Mouse (Mus musculus) retina, postnatal 1 day (tissue): ENCODE measurements at regions not wholly inside any gene's neighbourhood (a gene's known extent, or its start where the extent isn't known, plus 50 kb on each side); places are given as distances from the start of the nearest gene placed in this dataset.

Source experiments
- DNase-seq: peaks from one replicate; pipeline ENCODE4 v3.0.0-alpha.2; 2012

DNA sequence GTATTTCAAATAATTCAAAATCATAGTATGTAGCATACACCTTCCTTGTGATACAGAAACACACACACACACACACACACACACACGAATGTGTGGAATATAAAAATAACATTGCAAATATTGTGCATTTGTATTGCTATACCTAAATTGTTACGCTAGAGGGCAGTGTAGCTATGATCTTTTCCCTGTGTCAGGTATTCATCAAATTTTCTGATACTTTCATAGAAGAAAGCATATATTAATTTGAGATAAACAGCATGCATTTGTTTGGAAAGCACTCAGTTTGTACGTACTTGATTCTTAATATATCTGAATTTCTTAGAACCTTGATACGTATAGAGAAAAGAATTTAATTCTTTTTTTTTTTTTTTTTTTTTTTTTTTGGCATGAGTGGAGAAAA, 1700.9 kb upstream of the Sel1l start:
- DNase-seq = peak; percentile 46

DNA sequence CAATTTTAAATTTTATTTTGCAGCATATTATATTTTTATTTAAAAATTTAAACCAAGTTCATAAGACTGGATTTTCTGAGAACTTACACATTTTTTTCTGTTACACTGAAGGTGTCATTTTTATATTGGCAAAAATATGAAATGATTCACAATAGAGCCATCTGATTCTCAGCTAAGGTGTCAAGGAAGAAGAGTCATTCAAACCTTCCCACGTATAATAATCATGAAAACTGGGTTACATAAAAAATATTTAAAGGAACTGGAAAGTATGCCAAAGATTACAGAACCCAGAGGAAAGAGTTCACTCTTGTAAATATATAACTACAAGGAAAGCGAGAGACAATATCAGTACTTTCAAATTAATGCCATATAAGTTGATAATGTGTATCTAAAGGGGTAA, 1674.5 kb upstream of the Sel1l start:
- no peak for DNase-seq

DNA sequence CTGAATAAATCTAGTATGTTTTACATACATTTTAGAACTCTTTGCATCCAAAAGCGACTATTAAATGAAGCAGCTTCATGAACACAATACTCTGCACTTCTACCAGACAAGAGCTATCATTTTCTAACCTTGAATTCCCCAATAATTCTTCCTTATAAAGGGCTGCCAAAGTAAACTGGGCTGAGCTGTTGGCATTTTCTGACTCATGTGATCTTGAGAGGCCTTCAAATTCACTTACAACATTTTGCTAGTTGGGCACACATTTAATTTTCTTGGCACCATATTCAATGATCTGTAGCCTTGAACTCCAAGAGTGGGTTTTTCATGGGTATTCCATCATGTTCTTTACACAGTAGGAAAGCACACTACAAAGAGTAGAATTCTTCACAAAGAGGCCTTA, 1637.4 kb upstream of the Sel1l start:
- no peak for DNase-seq

DNA sequence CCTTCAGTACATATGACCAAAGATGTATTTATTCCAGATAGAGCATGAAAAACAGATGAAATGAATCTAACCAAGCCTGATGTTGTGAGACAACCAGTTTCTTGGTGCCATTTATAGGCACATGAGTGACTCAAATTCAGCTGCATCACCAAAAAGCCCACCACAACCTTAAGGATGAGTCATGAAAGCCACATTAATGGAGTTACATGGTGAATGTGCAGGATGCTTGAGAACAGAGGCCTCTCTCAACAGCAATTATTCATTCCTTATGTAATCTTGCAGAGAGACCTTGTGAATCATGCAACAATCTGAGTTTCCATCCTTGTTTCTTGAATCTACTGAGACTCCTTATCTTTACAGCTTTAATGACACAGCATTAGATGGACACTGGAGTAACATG, 1613.1 kb upstream of the Sel1l start:
- no peak for DNase-seq

DNA sequence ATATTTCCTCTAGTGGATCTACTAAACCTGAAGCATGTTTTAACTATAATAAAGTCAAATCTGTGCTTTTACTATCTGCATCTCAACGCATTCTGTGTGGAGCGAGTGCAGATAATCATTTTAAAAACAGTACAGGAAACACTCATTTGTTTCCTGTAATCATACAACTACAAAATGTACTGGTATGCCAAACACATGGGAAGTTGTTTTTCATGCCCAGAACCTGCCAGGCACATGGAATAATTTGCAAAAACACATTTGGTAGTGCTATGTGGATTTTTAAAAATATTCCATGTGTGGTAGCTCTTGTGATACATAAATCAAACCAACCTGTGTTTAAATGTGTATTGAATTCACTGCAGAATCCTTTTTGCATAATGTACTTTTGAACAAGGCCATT, 1600.5 kb upstream of the Sel1l start:
- no peak for DNase-seq

DNA sequence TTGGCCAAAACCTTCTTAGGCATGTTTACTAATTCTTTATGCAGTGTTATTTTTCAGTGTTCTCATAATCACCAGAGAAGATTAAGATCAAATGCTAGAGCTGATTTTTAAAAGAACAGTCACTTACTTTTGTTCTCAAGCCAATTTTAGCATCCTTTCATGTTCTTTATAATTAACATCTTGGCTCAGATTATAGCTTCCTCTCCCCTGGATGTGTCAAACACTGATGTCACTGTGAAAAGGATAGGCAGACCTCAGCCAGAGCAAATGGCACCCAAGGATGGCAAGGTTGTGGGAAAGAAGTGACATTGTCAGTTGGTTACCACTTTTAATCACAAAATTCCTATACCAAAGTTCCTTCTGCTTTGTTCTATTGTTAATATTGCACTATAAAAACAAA, 1580.3 kb upstream of the Sel1l start:
- DNase-seq = no peak

DNA sequence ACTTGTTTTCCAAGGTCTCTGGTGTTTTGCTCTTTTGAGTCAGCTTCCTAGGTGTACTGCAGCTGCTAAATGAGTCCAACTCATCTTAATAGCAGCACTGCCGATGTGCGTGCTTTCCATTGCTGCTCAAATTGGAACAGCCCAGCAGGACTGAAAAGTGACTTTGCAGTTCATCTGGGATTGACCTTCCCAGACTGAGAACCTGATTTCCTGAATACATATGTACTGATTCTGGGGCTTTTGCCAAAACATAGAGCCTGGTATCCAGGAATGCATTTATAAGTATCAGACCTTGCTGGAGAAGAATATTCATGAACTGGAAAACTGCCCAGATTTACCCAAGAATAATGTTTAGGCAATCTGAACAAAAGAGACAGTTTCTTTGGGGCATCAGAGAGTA, 1579.0 kb upstream of the Sel1l start:
- no peak for DNase-seq

DNA sequence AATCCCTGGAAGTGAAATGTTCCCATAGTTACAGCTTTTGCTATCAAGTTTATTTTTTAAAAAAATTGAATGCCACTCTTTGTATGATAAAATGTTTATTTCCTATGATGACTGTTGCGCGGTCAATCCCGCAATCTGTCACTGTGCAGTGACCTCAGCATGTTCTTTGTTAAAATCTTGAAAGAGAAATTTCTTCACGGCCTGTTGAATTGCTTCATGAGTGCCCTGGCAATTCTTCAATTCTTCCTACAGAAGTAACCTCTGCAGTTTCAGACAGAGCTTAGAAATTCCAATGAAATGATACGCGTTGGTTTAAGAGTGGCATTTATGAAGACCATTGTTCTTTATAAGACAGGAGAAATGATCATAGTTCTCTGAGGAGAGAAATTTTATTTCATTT, 1567.4 kb upstream of the Sel1l start:
- DNase-seq = peak; percentile 58

DNA sequence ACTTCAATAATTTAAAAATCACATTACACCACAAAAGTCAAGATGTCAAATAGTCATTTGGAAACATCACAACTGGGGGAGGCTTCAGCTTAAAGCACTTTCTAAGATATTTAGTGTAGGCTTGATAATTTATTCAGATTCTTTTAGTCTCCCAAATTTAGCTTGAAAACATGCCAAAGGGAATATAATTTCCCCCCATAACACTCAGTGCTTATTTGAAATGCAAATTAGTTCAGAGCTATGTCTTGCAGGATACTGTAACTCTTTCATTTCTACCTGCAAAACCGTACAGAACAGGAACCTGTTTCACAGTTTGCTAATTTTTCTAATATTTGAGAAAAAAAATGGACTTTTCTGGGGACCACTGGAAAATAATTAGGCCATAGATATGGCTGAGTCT, 1566.8 kb upstream of the Sel1l start:
- no peak for DNase-seq

DNA sequence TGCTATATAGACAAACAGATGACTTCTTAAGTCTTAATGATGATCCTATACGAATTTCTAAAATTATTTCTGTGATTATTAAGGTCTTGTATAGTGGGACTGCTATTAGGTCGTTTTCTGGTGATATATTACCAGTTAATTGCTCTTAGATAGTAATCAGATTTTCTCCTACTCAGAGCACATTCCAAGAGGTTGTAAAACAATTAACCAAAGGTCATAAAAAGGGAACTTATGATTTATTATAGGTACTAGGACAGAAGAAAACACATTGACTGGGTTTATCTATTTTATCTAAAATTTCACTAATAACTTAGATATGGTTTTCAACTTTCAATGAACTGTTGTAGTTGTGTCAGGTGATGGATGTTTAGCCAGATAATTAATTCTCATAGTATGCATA, 1536.6 kb upstream of the Sel1l start:
- no peak for DNase-seq

DNA sequence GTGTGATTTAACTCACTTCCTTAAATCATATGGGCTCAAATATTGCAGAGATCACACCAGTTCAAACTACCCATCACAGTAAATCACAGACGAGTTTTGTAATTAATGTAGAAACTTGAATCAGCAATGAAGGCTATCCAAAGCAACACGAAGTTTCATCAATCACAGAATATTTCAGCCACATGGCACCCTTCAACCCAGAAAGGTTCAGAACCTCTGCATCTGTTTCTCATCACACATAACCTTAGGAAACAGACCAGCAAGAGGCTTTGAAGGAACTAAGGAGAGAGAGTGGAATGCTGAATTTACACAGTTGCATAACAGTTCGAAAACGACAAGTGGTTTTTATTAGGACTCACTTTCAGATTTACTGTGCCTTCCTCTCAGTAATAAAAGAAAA, 1494.0 kb upstream of the Sel1l start:
- no peak for DNase-seq

DNA sequence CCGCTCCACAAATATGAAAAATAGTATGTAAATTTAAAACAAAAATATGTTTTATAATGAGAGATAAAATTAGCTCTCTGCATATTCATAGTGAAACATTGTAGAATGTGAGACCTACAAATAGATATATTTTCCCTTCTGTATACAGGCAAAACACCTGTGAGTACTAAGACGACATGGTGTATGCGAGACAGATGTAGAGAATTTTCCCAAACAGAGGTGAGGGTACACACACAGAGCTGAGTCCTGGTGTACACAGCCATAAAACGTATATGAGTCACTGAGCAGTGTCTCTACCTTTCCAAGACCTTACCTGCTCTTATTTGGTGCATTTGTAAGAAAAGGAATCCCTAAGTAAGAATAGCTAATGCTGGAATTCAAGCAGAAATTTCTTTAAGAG, 1493.6 kb upstream of the Sel1l start:
- no peak for DNase-seq

DNA sequence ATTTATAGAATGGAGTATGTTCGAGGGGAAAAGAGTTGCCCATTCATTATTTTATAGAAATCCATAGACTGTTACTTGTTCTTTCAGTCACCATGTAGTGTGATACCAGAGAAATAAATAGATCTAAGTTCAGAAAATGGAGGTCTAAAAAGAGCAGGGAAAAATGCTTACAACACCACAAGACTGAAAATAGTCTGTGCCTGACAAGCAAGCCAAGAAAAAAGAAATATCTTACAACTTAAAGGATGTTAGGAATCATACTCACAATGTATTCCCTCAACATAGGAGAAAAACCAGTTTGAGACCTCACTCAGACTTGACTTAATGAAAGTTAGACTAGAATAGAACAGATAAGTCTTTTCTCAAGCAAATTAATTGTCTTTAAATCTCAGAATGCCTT, 1486.6 kb upstream of the Sel1l start:
- DNase-seq = no peak

DNA sequence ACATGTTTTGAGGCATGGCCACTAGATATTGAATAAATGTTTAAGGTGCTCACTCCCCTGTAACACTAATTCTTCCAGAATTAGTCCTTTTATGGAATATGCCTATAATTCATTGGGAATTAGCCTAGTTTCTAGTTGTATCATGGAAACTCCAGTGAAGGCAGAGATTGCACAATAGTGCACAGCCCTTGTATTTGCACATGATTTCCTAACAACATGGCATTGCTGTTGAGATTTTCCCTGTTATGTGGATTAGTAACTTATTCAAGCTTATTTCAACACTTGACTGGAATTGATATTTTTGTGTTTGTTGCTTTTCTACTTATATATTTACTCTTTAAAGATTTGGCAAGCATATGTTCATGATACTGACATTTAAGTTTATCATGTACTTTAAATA, 1463.3 kb upstream of the Sel1l start:
- no peak for DNase-seq

DNA sequence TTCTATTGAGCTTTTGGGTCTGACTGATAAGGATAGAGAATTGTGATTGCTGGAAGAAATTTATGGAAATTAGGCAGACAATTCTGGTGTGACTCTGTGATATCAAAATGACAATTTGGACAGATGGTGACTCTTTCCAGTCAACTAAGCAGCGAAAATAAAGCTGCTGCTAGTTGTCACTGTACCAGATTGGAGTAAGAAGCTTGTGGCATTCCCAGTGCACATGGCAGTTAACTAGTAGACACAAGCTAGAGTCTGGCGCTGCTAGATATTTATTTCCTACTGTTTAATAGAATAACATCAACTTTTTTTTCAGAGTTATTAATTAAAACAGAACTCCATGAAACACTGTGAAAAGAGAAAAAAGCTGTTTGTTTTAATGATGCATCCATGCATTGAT, 1432.9 kb upstream of the Sel1l start:
- peak; percentile 1 for DNase-seq

DNA sequence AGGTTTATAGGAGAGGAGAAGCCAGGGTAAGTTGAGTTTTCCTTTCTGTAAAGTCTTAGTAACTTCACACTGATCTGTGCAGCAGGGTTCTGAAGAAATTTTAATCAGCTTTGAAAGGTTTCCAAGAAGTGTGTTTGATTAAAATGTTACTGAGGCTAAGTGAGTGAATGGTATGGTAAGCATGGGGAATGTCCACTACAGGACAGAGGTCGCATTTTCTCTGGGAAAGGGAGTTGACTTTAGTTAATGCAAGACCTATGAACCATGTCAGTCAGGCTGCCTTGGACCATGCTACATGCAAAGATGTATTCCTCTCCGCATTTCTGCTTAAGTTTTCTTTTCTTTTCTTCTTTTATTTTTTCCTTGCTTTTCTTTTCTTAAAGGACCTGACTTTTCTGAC, 1424.7 kb upstream of the Sel1l start:
- no peak for DNase-seq

DNA sequence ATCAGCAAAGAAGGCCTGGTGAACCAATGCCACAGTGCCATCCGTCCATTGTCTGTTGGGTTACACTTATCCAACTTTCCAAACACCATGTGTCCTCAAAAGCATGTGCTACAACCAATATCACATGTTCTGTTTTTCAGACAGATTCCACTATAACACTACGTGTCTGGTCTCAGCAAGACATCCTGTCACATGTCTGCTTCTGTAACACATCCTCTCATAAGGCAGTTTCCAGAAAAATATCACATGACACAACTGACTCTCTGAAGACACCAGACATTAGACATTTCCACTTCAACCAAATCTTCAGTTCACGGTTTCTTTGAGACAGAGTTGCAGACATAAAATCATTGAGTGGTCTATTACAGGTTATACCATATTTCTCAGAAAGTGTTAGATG, 1381.3 kb upstream of the Sel1l start:
- no peak for DNase-seq

DNA sequence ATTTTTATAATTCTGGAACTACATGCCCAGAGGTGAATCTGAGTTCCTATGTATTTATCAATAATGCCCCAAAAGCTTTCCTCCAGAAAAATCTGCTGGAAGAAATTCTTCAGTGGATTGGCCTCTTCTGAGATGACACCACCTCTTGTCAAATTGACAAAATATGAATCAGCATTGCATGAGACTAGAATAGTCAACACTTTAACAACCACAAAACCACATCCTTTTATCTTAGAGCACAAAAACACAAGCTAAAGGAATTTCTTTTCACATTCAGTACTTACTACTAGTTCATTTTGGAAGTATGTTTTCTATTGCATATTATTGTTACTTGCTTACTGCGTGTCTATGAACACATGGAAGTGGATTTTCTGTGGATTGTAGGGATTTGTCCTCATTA, 1377.9 kb upstream of the Sel1l start:
- DNase-seq = no peak

DNA sequence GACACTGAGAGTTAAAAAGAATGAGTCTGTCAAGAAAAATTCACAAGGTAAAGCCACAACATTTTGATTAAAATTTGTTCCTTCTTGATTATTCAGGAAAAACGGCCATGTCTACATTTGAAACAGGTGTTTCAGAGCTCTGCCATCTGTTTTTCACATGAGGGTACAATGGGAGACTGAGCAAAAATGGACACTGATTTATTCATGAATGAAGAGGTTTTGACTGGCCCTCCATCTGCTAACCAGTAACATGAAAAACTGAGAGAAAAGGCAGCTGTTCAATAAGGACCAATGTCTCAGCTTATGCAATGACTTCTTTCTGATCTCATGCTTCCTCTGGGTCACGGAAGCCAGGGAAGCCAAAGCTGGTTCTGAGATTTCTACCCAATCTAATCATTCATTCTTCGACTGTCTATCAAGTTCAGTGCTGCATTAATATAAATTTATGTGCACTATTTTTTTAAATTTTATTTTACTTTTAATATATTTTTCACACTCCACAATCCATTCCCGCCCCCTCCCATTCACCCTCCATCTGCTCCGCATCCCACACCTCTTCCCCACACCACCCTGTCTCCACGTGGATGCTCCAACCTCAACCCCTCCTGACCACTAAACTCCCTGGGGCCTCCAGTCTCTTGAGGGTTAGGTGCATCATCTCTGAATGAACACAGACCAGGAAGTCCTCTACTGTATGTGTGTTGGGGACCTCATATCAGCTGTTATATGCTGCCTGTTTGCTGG, 1372.4 kb upstream of the Sel1l start:
- peak; percentile 1 for DNase-seq

DNA sequence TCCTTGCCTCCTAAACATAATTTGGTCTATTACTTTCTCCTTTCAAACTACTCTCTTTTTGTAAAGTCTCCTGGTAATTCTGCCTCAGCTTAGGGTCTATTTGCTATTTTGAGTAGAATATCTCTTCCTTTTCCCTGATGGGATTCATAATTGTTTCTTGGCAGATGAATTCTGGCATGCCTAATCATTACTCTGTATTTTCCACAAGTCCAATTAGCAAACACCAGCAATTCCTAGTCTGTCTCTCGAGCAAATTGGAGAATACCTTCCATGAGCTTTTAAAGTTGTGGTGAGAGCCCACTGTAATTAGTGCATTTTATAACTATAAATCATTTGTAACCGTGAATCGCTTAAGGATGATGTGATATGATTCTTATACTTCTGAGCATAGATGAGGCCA, 1358.6 kb upstream of the Sel1l start:
- no peak for DNase-seq

DNA sequence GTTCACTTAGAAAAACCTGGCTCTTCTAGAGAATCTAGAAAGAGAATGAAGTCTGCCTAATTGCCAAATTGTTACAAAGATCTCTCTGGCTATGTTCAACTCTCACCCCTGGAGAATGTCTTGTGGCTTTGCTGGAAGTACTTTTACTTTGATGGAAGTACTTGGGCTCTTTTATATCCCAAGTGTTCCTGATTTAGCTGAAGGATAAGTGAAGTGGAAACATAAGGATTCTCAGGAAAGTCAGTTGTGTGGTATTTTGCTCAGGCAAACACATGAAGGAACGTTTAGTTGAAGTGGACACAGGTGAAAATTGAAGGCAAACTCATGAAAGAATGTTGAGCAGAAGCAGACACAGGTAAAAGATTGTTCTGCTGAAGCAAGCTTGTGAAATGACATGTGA, 1340.0 kb upstream of the Sel1l start:
- no peak for DNase-seq

DNA sequence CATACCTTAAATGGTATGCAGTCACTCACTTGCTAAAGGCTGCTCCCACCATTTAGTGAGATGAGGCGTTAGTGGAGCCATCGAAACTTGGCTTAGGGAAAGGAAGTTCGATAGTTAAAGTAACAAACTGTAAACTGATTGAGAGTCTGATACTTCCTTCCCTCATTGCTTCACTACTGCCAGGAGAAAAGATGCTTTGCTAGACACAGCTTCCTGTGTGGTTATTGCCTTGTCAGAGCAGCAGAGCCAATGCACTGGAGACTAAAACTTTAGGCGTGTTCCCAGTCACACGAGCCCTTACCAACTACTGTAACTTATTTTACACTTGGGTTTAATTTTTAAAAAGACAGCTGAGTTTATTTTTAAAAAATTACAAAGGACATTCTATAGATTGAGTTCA, 1324.8 kb upstream of the Sel1l start:
- no peak for DNase-seq

DNA sequence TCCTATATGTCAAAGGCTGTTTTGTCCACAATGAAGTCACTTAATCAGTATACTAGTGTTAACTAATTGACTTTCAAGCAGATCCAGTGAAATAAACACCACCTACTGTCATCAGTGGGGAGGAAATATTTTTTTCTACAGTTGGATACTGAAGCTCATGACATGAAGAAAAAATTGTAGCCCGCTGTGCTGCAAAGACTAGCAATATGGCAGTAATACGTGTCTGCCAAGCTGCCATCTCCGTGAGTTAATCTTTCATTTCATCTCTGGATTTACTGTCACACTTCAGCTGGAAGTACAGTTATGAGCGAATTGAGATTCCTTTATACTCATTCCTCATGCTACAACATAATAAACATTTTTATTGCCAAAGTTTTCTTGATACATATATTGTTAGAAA, 1311.3 kb upstream of the Sel1l start:
- DNase-seq = no peak

DNA sequence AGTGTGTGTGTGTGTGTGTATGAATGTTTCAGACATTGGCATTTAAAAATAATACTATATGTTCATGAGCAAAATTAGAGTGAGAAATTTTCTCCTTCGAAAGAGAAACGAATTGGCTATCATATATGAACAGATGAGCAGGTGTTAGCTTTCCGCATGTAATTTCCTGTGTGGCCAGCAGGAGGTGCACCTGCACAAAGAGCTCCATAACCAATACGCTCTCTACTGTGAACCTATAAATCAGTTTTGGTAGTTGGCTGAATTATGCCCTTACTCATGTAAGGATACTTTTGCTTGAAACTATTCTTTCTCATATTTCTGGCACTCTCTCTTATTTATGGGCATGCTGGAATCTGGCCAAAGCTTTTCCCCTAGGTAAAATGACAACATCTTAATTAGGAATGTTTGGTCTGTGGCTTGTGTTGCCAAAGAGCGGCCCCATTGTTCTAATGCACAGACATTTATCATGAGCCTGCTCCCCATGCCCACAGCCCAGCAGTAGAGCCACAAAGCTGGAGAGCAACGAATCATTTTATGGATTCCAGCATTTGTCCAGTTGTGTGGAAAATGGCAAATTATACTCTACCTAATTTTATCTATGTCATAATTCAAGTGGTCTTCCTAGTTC, 1303.8 kb upstream of the Sel1l start:
- peak; percentile 48 for DNase-seq

DNA sequence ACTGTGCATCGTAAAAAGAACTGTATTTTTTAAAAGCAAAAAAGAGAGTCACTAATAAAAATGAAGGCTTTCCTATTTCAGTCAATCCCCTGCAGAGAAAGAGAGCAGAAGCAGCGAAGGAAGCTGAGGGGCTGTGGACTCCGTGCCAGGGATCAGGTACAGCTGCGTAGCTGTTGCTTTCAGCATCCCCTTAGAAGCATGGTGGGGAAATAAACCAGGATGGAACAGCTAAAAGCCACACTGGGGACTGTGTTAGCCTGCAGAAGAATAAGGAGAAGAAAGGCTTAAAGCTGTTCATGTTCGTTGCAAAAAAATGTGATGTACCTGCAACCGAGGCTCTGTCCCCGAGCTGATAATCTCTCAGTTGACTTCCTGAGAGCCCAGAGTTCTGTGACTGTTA, 1302.6 kb upstream of the Sel1l start:
- no peak for DNase-seq
